Mouse (Mus musculus): Measurements from ENCODE around the gene Tmem242.

GRCm38 (mm10) chr17:5419056-5419455, 21.0 kb downstream of the Tmem242 start:
- no peak for TF ChIP-seq CTCF (IDR thresholded peaks at IDR 0.05; ENCODE audit: extremely low read depth, insufficient read length, insufficient replicate concordance, low read depth, low read length)
- TF ChIP-seq POLR2A (IDR thresholded peaks at IDR 0.05; ENCODE audit: low read depth, low read length), result no peak

Measured in small intestine, adult 2 months (tissue).